In genomic region chr11:121808204-121808852, GRCm38 (mm10) we compare ENCODE assay signal across 8 mouse cellular contexts. TPM values are rescaled to one million over a fixed set of nuclear protein-coding genes. Genes with fewer than 3 reads are reported as not detected.
DNase-seq lines count a peak whose midpoint lies in the region; ATAC-seq and TF ChIP-seq lines count a peak whose summit lies in the region.

No protein-coding gene starts in this region.

- peak; percentile 59 for ATAC-seq in kidney, embryonic 16.5 days (ENCODE audit: low FRiP score, low TSS enrichment)
- 0 out of 2 replicates have a peak, but pooled peaks have one; percentile 21 for ATAC-seq in neural tube, embryonic 12.5 days (ENCODE audit: low FRiP score, low read depth)

- 6% methylated on average over 4 of the region's 4 CpGs for WGBS in heart, embryonic 10.5 days
- 1% methylated on average over 4 of the region's 4 CpGs for WGBS in kidney, embryonic 16.5 days
- 2% methylated on average over 4 of the region's 4 CpGs for WGBS in liver, adult 2 months
- WGBS in neural tube, embryonic 12.5 days = 7% methylated on average over 4 of the region's 4 CpGs

- no peak overlapping the region for H3K4me2 ChIP-seq in kidney, embryonic 16.5 days (replicated peaks; ENCODE audit: low read depth, low read length)
- H3K4me2 ChIP-seq in neural tube, embryonic 12.5 days (replicated peaks) = no peak overlapping the region

- H3K79me2 ChIP-seq in liver, adult 2 months (ENCODE audit: control insufficient read depth, insufficient read depth, low read length) = no peaks in the 10 kb centered on the region

- H3K36me3 ChIP-seq in heart, embryonic 10.5 days = no peaks in the 10 kb centered on the region
- H3K36me3 ChIP-seq in kidney, embryonic 16.5 days (ENCODE audit: insufficient read depth, low read length) = no peaks in the 10 kb centered on the region
- no peaks in the 10 kb centered on the region for H3K36me3 ChIP-seq in liver, adult 2 months (ENCODE audit: control insufficient read depth, insufficient read depth, low read length)
- H3K36me3 ChIP-seq in neural tube, embryonic 12.5 days = no peaks in the 10 kb centered on the region
- no peaks in the 10 kb centered on the region for H3K36me3 ChIP-seq in testis, adult 2 months (ENCODE audit: control insufficient read depth, insufficient read depth, low read length)

- H3K4me1 ChIP-seq in embryonic fibroblast, embryonic 13.5 days (ENCODE audit: control insufficient read depth, insufficient read depth, low read length) = 0 out of 2 replicates have a peak, but pooled peaks cover 3% of the 10 kb centered on the region
- H3K4me1 ChIP-seq in heart, embryonic 10.5 days = no peaks in the 10 kb centered on the region
- no peaks in the 10 kb centered on the region for H3K4me1 ChIP-seq in kidney, embryonic 16.5 days (ENCODE audit: insufficient read depth, low read length)
- no peaks in the 10 kb centered on the region for H3K4me1 ChIP-seq in liver, adult 2 months (ENCODE audit: control insufficient read depth, insufficient read depth, low read length)
- no peaks in the 10 kb centered on the region for H3K4me1 ChIP-seq in neural tube, embryonic 12.5 days
- H3K4me1 ChIP-seq in testis, adult 2 months (ENCODE audit: control insufficient read depth, insufficient read depth, low read length) = no peaks in the 10 kb centered on the region

- H3K9ac ChIP-seq in kidney, embryonic 16.5 days (replicated peaks; ENCODE audit: low read length) = no peak overlapping the region
- H3K9ac ChIP-seq in liver, adult 2 months (ENCODE audit: low read depth, low read length) = no peak overlapping the region
- no peak overlapping the region; the same call in 1 of the 2 replicates for H3K9ac ChIP-seq in neural tube, embryonic 12.5 days

- H3K9me3 ChIP-seq in heart, embryonic 10.5 days = no peaks in the 10 kb centered on the region
- H3K9me3 ChIP-seq in kidney, embryonic 16.5 days (ENCODE audit: low read length) = no peaks in the 10 kb centered on the region
- no peaks in the 10 kb centered on the region for H3K9me3 ChIP-seq in neural tube, embryonic 12.5 days

- TF ChIP-seq POLR2A in embryonic fibroblast, embryonic 13.5 days (IDR thresholded peaks at IDR 0.05; ENCODE audit: low read depth, low read length) = no peak
- TF ChIP-seq POLR2A in liver, adult 2 months (IDR thresholded peaks at IDR 0.05; ENCODE audit: extremely low read depth, insufficient read depth, low read length) = no peak
- no peak for TF ChIP-seq POLR2A in testis, adult 2 months (IDR thresholded peaks at IDR 0.05; ENCODE audit: control insufficient read depth, low read depth, low read length)

- no peak overlapping the region for H3K27ac ChIP-seq in embryonic fibroblast, embryonic 13.5 days (ENCODE audit: insufficient read depth, low read length)
- H3K27ac ChIP-seq in heart, embryonic 10.5 days = no peak overlapping the region
- no peak overlapping the region for H3K27ac ChIP-seq in kidney, embryonic 16.5 days (ENCODE audit: low read length)
- no peak overlapping the region for H3K27ac ChIP-seq in liver, adult 2 months (replicated peaks; ENCODE audit: insufficient read depth, low read depth, low read length)
- no peak overlapping the region for H3K27ac ChIP-seq in neural tube, embryonic 12.5 days
- H3K27ac ChIP-seq in testis, adult 2 months (ENCODE audit: control insufficient read depth, insufficient read depth, low read depth, low read length) = no peak overlapping the region

- peak; percentile 64; the same call in 1 of the 2 replicates for TF ChIP-seq CTCF in embryonic fibroblast, embryonic 13.5 days (IDR thresholded peaks at IDR 0.05; ENCODE audit: borderline replicate concordance, insufficient read depth, low read length)
- TF ChIP-seq CTCF in liver, adult 2 months (IDR thresholded peaks at IDR 0.05; ENCODE audit: low read depth, low read length) = peak; percentile 67
- peak; percentile 50; the same call in 1 of the 2 replicates for TF ChIP-seq CTCF in testis, adult 2 months (IDR thresholded peaks at IDR 0.05; ENCODE audit: control insufficient read depth, insufficient read depth, insufficient replicate concordance, low read depth, low read length)

- H3K27me3 ChIP-seq in heart, embryonic 10.5 days (ENCODE audit: insufficient read depth, poor library complexity, severe bottlenecking) = no peaks in the 10 kb centered on the region
- no peaks in the 10 kb centered on the region for H3K27me3 ChIP-seq in kidney, embryonic 16.5 days (ENCODE audit: insufficient read depth, low read length)
- H3K27me3 ChIP-seq in liver, adult 2 months (ENCODE audit: control insufficient read depth, insufficient read depth, low read length) = no peaks in the 10 kb centered on the region
- H3K27me3 ChIP-seq in neural tube, embryonic 12.5 days (replicated peaks) = no peaks in the 10 kb centered on the region
- H3K27me3 ChIP-seq in testis, adult 2 months (ENCODE audit: control insufficient read depth, insufficient read depth, low read length) = no peaks in the 10 kb centered on the region

- peak; percentile 89 for DNase-seq in CD4-positive, CD25-positive, alpha-beta regulatory T cell, adult 2 months (ENCODE audit: low read depth, low spot score)
- DNase-seq in adrenal gland, postnatal 4 days (ENCODE audit: low spot score in 2 of 2) = peak; percentile 49 to 72
- DNase-seq in heart, embryonic 10.5 days (ENCODE audit: low spot score) = peak; percentile 82
- peak; percentile 53 for DNase-seq in liver, adult 2 months (ENCODE audit: extremely low read depth, low read depth, low spot score)

- H3K4me3 ChIP-seq in embryonic fibroblast, embryonic 13.5 days (ENCODE audit: insufficient read depth, low read length) = no peak overlapping the region
- no peak overlapping the region for H3K4me3 ChIP-seq in heart, embryonic 10.5 days
- no peak overlapping the region for H3K4me3 ChIP-seq in kidney, embryonic 16.5 days (ENCODE audit: low read length)
- H3K4me3 ChIP-seq in liver, adult 2 months (ENCODE audit: insufficient read depth, low read depth, low read length) = no peak overlapping the region
- no peak overlapping the region for H3K4me3 ChIP-seq in neural tube, embryonic 12.5 days
- no peak overlapping the region for H3K4me3 ChIP-seq in testis, adult 2 months (ENCODE audit: control insufficient read depth, low read depth, low read length)

RNA-seq across cellular contexts. Expression of gene Ptchd3, which starts 21.7 kb away (rescaled TPM):
- not detected for total RNA-seq in adrenal gland, postnatal 4 days (2021)
- polyA plus RNA-seq in embryonic fibroblast, embryonic 13.5 days (2011; ENCODE audit: insufficient read length, low read depth, missing spikeins) = not detected in 2 replicates
- polyA plus RNA-seq in heart, embryonic 10.5 days (2016; fragmentation: Nextera tagmentation; extraction: Ambion mirVana) = not detected in 2 replicates
- polyA plus RNA-seq in kidney, embryonic 16.5 days (2015; fragmentation: Nextera tagmentation; extraction: Ambion mirVana) = not detected in 2 replicates
- total RNA-seq in liver, adult 2 months (2014; rRNA removed) = not detected in 2 replicates
- not detected in 2 replicates for polyA plus RNA-seq in liver, adult 2 months (2012; rRNA removed)
- polyA plus RNA-seq in neural tube, embryonic 12.5 days (2016; fragmentation: Nextera tagmentation; extraction: Ambion mirVana) = not detected in 2 replicates
- polyA plus RNA-seq in testis, adult 2 months (2012; rRNA removed) = 77.0 and 110 TPM in 2 replicates

Comparison
In these comparisons a context has a peak if more than half of its experiments do, and no peak if none do; other contexts are left out.
1. RNA of gene Ptchd3, which starts 21.7 kb away (polyA plus RNA-seq): 77.0 to 110 TPM in testis, adult 2 months; not detected in kidney, embryonic 16.5 days, not detected in embryonic fibroblast, embryonic 13.5 days, not detected in heart, embryonic 10.5 days, not detected in liver, adult 2 months and not detected in neural tube, embryonic 12.5 days; every median in the first group is over 10 times any median in the second.
2. Peak in every context shown above with its lines, with median percentiles within 50 percentile points of each other: DNase-seq and CTCF ChIP-seq.